ENCODE assay signal across 8 mouse cellular contexts in genomic region chr3:89393605-89394004, GRCm38 (mm10). TPM values are rescaled to one million over a fixed set of nuclear protein-coding genes. Genes with fewer than 3 reads are reported as not detected.
DNase-seq lines count a peak whose midpoint lies in the region; ATAC-seq lines count a peak whose summit lies in the region.

No protein-coding gene starts in this region.

- DNase-seq in adrenal gland, adult 18-20 months (ENCODE audit: low spot score in 2 of 2) = peak; percentile 96 to 98
- DNase-seq in embryo, embryonic 10.5 days (ENCODE audit: low spot score) = peak; percentile 98
- peak; percentile 98 for DNase-seq in gastrocnemius, postnatal 10 days
- DNase-seq in left cerebral cortex, adult 9 months (ENCODE audit: low spot score in 2 of 2) = peak; percentile 91 to 97
- DNase-seq in right cerebral cortex, adult 2 months (ENCODE audit: low spot score in 2 of 2) = peak; percentile 94 to 95
- DNase-seq in urinary bladder, postnatal 14 days (ENCODE audit: low spot score) = peak; percentile 99

- no peaks in the 10 kb centered on the region for H3K27me3 ChIP-seq in megakaryocyte, embryonic 14.5 days (replicated peaks)

- peaks cover 54% of the 10 kb centered on the region for H3K4me1 ChIP-seq in megakaryocyte, embryonic 14.5 days

- peaks cover 20% of the 10 kb centered on the region for H3K36me3 ChIP-seq in megakaryocyte, embryonic 14.5 days (replicated peaks; ENCODE audit: low read length)

- H3K4me3 ChIP-seq in megakaryocyte, embryonic 14.5 days (replicated peaks) = peak overlapping the region; percentile 97

- ATAC-seq in inflammation-experienced regulatory T-cells, adult 6 months = peak; percentile 77

- no peaks in the 10 kb centered on the region for H3K9me3 ChIP-seq in megakaryocyte, embryonic 14.5 days

RNA-seq across cellular contexts. Expression of gene Zbtb7b, which starts 1.0 kb away (rescaled TPM):
- 100 to 1,000 TPM in 1 of 2 experiments, 10 to 100 TPM in 1; 89.7 to 101 TPM for total RNA-seq in adrenal gland, adult 18-20 months (2021)
- total RNA-seq in gastrocnemius, postnatal 10 days (2021) = 10 to 100 TPM; 19.1 to 21.8 TPM
- polyA plus RNA-seq in inflammation-experienced regulatory T-cells, adult 6 months (2017; shearing (Covaris generic)) = 10 to 100 TPM; 11.1 to 16.2 (median 11.4) TPM
- 76.2 and 120 TPM in 2 replicates for polyA plus RNA-seq in megakaryocyte, embryonic 14.5 days (2012; ENCODE audit: insufficient read depth, low replicate concordance)

RNA-seq across cellular contexts. Expression of gene Lenep, which starts 9.0 kb away (rescaled TPM):
- total RNA-seq in adrenal gland, adult 18-20 months (2021) = under 1 TPM in 1 of 2 experiments, not detected in 1; 0.30 TPM
- total RNA-seq in gastrocnemius, postnatal 10 days (2021) = under 1 TPM; 0.59 to 0.73 TPM
- under 1 TPM in 1 of 3 experiments, not detected in 2; 0.38 TPM for polyA plus RNA-seq in inflammation-experienced regulatory T-cells, adult 6 months (2017; shearing (Covaris generic))
- 0.31 and 0.95 TPM in 2 replicates for polyA plus RNA-seq in megakaryocyte, embryonic 14.5 days (2012; ENCODE audit: insufficient read depth, low replicate concordance)

RNA-seq across cellular contexts. Expression of gene Flad1, which starts 18.1 kb away (rescaled TPM):
- total RNA-seq in adrenal gland, adult 18-20 months (2021) = 10 to 100 TPM; 28.6 to 37.6 TPM
- 10 to 100 TPM; 25.8 to 29.5 TPM for total RNA-seq in gastrocnemius, postnatal 10 days (2021)
- 10 to 100 TPM; 43.1 to 63.7 (median 57.5) TPM for polyA plus RNA-seq in inflammation-experienced regulatory T-cells, adult 6 months (2017; shearing (Covaris generic))
- 23.1 and 23.4 TPM in 2 replicates for polyA plus RNA-seq in megakaryocyte, embryonic 14.5 days (2012; ENCODE audit: insufficient read depth, low replicate concordance)

RNA-seq across cellular contexts. Expression of gene Cks1b, which starts 24.6 kb away (rescaled TPM):
- 10 to 100 TPM; 14.3 to 19.6 TPM for total RNA-seq in adrenal gland, adult 18-20 months (2021)
- 10 to 100 TPM; 19.7 to 22.3 TPM for total RNA-seq in gastrocnemius, postnatal 10 days (2021)
- 100 to 1,000 TPM in 1 of 3 experiments, 10 to 100 TPM in 2; 23.3 to 176 (median 34.8) TPM for polyA plus RNA-seq in inflammation-experienced regulatory T-cells, adult 6 months (2017; shearing (Covaris generic))
- 16.4 and 53.9 TPM in 2 replicates for polyA plus RNA-seq in megakaryocyte, embryonic 14.5 days (2012; ENCODE audit: insufficient read depth, low replicate concordance)

RNA-seq across cellular contexts. Expression of gene Shc1, which starts 24.6 kb away (rescaled TPM):
- total RNA-seq in adrenal gland, adult 18-20 months (2021) = 10 to 100 TPM; 75.5 to 87.1 TPM
- total RNA-seq in gastrocnemius, postnatal 10 days (2021) = 10 to 100 TPM; 50.0 to 57.8 TPM
- 10 to 100 TPM; 31.2 to 34.1 (median 33.7) TPM for polyA plus RNA-seq in inflammation-experienced regulatory T-cells, adult 6 months (2017; shearing (Covaris generic))
- polyA plus RNA-seq in megakaryocyte, embryonic 14.5 days (2012; ENCODE audit: insufficient read depth, low replicate concordance) = 22.7 and 67.6 TPM in 2 replicates

Comparison
In these comparisons a context has a peak if more than half of its experiments do, and no peak if none do; other contexts are left out.
1. Peak in every context shown above with its lines: DNase-seq, ATAC-seq and H3K4me3 ChIP-seq.